Mouse (Mus musculus) c-Kit-positive CD71-positive TER-119-positive erythroid progenitor cells, embryonic 14.5 days (primary cell): Measurements from ENCODE around the gene Palld.

Experiments
- DNase-seq: peaks from one replicate; pipeline ENCODE4 v3.0.0-alpha.2; 2013; ENCODE audit warnings: low spot score

Gene Palld

GRCm38 (mm10) chr8:61902521-61902920 is at the start of gene Palld:
Gene Palld, minus strand, starts transcription at chr8:61902690.
- DNase-seq: no peak

GRCm38 (mm10) chr8:61937576-61937975 is 35.1 kb upstream of the Palld start:
- DNase-seq: no peak

- DNase-seq: no peak
Observed at GRCm38 (mm10) chr8:61933243-61933642, 30.8 kb upstream of the Palld start.

GRCm38 (mm10) chr8:61927777-61928494 is 25.4 kb upstream of the Palld start, which contains the start of gene Ddx60:
Gene Ddx60, plus strand, starts transcription at chr8:61928087.
- DNase-seq: peak; percentile 3

- no peak for DNase-seq
Observed at GRCm38 (mm10) chr8:61924518-61924917, 22.0 kb upstream of the Palld start.

GRCm38 (mm10) chr8:61921454-61922054 is 19.1 kb upstream of the Palld start:
- no peak for DNase-seq

- DNase-seq: no peak
Observed at GRCm38 (mm10) chr8:61920389-61920788, 17.9 kb upstream of the Palld start.

- no peak for DNase-seq
Observed at GRCm38 (mm10) chr8:61919145-61919788, 16.8 kb upstream of the Palld start.

GRCm38 (mm10) chr8:61917287-61917686 is 14.8 kb upstream of the Palld start:
- DNase-seq: no peak

- no peak for DNase-seq
Observed at GRCm38 (mm10) chr8:61913957-61914356, 11.5 kb upstream of the Palld start.

GRCm38 (mm10) chr8:61912817-61913216 is 10.3 kb upstream of the Palld start:
- no peak for DNase-seq

- no peak for DNase-seq
Observed at GRCm38 (mm10) chr8:61909313-61909712, 6.8 kb upstream of the Palld start.

GRCm38 (mm10) chr8:61908303-61909215 is 6.1 kb upstream of the Palld start:
- DNase-seq: no peak

GRCm38 (mm10) chr8:61901028-61901717 is 1.3 kb downstream of the Palld start:
- DNase-seq: no peak

- no peak for DNase-seq
Observed at GRCm38 (mm10) chr8:61897402-61897801, 5.1 kb downstream of the Palld start.

- no peak for DNase-seq
Observed at GRCm38 (mm10) chr8:61896742-61897141, 5.7 kb downstream of the Palld start.

- DNase-seq: no peak
Observed at GRCm38 (mm10) chr8:61894062-61894461, 8.4 kb downstream of the Palld start.

- DNase-seq: no peak
Observed at GRCm38 (mm10) chr8:61877607-61878006, 24.9 kb downstream of the Palld start.

- peak; percentile 36 for DNase-seq
Observed at GRCm38 (mm10) chr8:61875290-61875689, 27.2 kb downstream of the Palld start.

- no peak for DNase-seq
Observed at GRCm38 (mm10) chr8:61873994-61874393, 28.5 kb downstream of the Palld start.

- DNase-seq: no peak
Observed at GRCm38 (mm10) chr8:61868481-61868880, 34.0 kb downstream of the Palld start.
